Mouse (Mus musculus): ENCODE measurements around the gene Sdhb.
A peak's percentile ranks its signal among the peaks of the same experiment; 100 is the strongest.

Gene Sdhb

DNA sequence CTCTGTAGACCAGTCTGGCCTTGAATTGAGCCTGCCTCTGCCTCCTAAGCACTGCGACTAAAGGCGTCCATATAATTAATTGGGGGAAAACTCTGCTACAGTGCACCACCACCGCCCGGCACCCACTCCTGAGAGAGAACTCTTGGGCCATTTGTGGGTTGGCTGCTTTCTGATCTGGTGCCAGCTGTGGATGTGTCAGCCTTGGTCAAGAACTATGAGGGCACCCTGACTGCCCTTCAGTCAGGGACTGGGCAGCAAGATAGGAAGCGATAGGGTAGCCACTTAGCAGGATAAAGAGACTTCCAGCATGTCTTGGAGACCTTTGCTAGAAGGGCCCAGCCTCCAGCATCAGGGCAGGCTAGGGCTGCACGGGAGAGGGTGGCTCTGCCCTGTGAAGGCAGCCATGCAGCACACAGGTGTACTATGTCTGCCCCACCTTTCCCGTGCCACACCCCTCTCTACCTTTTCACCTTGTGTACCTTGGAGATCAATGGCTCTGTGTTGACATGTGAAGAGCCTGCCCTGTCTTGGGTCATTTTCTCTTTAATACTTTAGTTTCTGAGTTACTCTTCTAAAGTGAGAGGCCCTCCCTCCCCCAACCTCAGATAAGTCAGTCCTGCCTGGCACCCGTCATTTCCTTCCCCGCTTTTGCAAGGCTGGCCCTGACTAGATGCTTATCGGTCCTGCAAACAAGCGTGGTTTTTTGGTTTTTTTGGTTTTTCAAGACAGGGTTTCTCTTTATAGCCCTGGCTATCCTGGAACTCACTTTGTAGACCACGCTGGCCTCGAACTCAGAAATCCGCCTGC is 17.1 kb downstream of the Sdhb start:
- no peak for DNase-seq (ENCODE audit: low spot score)

DNA sequence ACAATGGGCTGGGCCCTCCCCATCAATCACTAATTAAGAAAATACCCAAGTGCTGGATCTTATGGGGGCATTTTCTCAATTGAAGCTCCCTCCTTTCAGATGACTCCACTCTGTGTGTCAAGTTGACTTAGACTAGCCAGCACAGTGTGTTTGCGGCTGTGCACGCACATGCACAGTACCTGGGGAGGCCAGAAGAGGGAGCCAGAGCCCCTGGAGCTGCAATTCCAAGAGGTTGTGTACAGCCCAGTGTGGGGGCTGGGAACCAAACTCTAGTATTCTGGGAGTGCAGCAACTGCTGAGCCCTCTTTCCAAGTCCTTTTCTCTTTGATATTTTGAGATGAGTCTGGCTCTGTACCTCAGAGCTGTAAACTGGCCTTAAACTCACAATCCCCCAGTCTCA is 20.6 kb downstream of the Sdhb start:
- DNase-seq (ENCODE audit: low spot score) = no peak

DNA sequence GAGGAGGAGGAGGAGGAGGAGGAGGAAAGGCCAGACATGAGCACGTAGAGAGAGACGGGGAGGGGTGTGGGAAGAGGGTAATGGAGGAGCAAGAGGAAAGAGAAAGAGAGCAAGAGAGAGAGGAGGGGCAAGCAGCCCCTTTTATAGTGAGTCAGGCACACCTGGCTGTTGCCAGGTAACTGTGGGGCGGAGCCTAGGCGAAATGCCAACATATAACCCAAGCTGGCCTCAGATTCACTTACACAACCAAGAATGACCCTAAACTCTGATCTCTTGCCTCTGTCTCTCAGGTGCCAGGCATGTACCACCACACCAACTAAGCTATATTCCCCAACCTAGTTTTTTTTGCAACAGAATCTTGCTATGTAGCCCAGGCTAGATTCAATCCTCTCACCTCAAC is 21.8 kb downstream of the Sdhb start:
- DNase-seq (ENCODE audit: low spot score) = no peak

DNA sequence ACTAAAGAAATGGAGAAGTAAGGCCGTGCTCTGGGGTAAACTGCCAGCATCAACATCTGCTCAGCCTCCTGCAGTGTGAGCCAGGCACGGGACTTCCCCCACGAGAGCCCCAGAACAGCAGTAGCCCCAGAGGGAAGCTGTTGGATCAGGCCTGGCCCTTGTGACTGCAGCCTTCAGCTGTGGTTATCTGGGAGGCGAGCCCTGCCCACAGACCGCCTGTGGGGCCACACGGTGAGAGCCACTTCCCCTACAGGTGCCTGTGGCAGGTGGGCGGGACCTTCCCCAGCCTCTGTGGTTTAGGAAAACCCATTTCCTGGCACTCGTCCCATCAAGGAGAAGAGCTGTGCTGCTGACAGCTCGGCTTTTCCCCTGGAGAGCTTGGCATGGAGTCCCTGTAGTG is 22.4 kb downstream of the Sdhb start:
- no peak for DNase-seq (ENCODE audit: low spot score)

DNA sequence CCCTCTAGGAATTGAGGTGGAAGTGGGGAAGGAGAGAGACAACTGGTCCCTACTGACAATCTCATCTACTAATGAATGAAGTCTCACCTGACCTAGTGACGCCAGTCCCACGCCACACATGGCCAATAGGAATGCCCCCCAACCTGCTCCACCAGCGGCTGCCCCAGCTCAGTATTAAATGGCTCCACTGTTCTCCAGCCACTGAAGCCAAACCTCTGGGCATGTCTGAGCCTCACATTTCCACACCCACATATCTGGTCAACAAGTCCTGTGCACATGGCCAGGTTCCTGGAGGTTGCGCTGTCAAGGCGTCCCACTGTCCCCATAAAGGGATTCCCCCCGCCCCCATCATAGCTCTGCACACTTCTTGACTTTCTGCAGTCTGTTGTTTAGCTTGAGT is 23.5 kb downstream of the Sdhb start:
- DNase-seq (ENCODE audit: low spot score) = no peak

DNA sequence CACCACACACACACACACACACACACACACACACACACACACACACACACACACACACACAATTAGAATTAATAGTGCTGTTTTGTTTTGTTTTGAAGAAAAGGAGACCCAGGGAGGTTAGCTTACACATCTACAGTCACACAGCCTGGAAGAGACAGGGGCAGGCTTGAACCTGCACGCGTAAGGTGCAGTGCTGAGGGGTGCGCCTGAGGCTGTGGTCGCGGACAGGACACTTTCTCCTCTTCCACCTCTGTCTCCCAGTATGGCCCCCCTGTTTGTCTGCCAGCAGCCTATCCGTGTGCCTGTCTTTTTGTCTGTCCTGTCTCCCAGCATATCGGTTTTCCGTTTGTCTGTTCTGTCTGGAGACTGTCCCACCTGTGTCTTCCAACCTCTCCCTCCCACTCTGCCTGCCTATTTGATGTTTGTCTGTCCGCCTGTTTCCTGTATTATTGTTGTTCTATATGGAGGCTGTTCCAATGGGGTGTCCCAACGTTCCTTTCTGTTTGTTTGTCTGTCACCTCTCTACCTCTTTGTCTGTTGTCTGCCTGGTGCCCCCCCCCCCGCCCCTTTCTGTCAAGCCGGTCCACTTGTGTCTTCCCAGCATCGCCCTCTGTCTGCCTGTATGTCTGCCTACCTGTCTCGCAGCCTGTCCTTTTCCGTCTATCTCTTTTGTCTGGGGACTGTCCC is 25.2 kb downstream of the Sdhb start:
- no peak for DNase-seq (ENCODE audit: low spot score)

DNA sequence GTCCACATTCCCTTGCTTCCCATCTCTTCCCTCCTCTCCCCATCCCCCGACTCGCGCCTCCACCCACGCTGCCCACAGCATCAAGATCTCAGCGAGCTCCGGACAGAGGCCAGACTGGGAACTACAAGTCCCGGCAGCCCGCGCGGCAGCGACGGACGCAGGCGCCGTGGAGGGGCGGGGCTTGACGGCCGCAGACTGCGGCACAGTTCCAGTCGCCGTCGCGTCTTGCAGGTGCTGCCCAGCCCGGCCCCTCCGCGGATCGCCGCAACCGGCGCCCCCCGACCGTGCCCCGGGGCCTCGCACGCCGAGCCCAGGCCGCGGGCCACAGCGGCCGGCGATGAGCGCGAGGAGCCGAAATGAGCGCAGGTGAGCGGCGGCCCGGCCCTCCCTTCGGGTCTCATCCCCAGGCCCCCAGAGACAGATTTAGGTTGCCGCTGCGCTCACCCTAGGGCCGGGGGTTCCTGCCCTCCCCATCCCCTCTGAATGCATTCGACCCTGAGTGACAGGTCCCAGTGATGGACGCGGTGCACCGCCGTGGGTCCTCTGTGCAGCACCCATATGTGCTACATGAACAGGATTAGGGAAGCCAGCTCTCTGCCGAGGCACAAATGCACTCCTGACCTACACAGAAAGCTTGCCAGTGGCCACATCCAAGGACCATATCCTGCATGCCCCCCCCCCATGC is 25.9 kb downstream of the Sdhb start, which contains the start of gene Atp13a2:
Gene Atp13a2, plus strand, starts transcription at position 163 of the 685 bp plus-strand sequence.
- peak; percentile 72 for DNase-seq (ENCODE audit: low spot score)

DNA sequence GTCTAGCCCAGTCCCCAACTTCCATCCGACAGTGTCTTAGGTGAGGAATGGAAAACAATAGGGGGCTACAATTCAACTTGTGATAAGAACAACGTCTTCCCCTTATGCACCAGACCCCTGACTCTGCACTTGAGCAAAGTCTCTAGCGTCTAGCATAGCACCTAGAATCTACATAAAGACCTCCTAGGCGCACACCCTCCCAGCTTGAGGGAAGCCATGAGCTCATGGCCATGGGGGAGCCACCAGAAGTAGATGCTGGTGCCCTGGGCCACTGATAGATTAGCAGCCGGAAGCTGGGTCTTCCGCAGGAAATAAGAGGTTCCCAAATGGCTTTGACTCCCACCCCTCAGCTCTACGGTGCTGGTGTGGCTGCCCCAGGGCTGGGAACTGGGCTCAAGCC is 26.5 kb downstream of the Sdhb start:
- no peak for DNase-seq (ENCODE audit: low spot score)

DNA sequence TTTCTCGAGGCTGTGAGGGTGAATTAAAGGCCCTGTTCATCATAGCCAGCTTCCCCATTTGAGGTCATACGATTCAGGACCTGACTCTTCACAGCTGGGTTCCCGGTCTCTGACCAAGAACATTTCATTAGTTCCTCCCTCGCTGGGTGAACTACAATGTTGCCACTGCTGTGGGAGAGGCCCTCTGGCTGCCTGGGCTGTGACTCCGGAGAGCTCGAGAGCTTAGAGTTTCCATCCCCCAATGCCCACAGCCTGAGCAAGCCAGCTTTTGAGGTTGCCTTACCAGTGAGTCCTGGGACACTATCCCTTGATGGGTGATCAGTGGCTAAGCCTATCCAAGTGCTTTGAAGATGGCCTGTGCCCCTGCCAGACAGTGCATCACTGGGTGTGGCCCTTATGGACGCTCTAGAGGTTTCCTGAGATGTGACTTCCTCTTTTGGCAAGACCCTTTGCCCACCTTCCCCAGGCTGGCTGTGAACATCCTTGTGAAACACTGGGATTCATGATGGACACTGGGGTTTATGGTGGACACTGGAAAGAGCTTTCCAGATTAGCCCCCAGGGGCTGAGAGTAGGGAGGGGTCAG is 27.8 kb downstream of the Sdhb start:
- DNase-seq (ENCODE audit: low spot score) = no peak

DNA sequence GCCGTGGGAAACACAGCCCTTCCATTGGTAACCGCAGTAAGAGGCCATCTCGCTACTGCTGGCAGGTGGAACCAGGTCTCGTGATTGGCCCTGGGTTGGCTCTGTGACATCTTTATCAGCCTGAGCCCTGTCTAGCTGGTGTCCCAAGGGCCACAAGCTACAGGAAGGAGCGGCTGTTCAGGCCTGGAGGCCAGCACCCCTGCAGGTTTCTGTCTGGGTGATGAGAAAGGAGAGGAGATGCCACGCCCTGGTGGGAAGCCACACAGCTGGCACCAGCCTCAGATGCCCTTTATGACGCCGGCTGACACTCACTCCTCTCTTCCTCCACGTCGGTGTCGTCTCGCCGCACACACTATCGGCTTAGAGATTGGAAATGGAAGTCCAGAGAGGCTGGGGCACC is 28.4 kb downstream of the Sdhb start:
- DNase-seq (ENCODE audit: low spot score) = no peak

DNA sequence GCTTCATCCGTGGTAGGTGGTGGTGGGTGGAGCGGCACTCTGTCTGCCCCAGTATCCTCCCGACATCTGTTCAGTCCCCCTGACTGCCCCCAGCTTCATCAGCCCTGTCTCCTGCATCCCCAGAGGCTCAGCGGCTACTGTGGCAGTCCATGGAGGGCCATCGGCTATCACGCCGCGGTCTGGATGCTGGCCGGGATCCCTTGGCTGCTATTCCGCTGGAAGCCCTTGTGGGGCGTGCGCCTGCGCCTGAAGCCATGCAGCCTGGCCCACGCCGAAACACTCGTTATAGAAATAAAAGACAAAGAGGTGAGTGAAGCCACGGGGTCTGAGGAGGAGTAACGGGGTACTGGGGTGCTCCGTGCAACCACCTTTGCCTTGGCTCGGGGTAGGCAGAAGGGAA is 31.2 kb downstream of the Sdhb start:
- no peak for DNase-seq (ENCODE audit: low spot score)

DNA sequence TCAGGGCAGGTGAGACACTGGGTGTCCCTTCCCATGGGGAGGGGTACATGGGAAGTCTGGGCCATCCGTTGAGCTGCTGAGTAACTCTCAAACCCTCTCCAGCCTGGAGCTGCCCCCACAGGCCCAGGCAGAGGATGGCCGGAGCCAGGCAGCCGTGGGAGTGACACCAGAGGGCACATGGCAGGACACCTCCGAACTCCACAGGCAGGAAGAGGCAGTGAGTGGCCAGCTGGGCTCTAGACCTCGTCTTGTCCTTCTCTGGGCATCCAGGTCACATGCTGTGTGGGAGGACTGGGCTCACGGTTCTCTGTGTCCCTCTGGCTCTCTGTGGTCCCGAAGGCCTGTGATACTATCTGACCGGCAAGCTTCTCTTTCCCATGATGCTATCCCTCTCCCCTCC is 32.8 kb downstream of the Sdhb start:
- no peak for DNase-seq (ENCODE audit: low spot score)

DNA sequence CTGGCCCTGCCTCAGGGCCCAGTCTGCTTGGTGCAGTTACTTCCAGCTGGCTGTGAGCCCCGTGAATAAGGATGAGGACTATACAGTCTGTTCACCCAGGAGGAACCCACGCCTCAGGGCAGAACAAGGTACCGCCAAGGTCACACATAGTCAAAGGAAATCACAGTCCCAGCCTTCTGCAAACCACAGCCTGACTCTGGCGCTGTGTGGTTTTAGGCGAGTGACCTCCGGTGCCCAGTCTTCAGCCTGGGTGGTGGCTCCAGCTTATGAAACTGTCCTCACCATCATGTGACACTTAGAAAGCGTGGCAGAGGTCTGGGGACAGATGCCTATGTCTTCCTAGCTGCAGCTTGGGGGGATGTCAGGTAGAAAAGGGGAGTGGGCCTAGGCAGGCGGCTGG is 34.8 kb downstream of the Sdhb start:
- DNase-seq (ENCODE audit: low spot score) = no peak

DNA sequence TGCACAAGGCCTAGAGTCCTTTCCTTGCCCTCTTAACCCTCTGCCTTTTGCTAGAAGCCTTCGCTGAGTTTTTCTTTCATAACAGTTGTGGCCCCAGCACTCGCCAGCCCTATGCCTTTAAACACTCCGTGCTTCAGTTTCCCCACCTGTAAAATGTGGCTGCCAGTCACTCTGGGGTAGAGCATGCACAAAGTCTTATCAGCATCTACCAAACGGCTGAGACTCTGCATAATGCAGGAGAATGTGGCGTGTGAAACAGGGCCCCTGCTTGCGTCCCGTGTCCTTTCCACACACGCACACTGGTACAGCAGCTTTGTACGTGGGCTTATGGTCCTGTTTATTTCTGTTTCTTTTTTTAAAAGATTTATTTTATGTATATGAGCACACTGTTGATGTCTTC is 35.8 kb downstream of the Sdhb start:
- DNase-seq (ENCODE audit: low spot score) = no peak

DNA sequence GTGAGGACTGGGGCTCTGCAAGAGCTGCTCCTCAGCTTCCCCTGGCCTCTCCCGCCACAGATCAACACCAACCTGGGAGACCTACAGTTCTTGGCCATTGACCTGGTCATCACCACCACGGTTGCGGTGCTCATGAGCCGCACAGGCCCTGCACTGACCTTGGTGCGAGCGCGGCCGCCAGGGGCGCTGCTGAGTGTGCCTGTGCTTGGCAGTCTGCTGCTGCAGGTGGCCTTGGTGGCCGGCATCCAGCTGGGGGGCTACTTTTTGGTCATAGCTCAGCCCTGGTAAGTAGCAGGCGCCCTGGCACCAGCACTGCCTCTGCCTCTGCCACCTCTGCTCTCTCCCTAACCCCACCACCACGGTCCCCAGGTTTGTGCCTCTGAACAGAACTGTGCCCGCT is 45.0 kb downstream of the Sdhb start:
- no peak for DNase-seq (ENCODE audit: low spot score)

DNA sequence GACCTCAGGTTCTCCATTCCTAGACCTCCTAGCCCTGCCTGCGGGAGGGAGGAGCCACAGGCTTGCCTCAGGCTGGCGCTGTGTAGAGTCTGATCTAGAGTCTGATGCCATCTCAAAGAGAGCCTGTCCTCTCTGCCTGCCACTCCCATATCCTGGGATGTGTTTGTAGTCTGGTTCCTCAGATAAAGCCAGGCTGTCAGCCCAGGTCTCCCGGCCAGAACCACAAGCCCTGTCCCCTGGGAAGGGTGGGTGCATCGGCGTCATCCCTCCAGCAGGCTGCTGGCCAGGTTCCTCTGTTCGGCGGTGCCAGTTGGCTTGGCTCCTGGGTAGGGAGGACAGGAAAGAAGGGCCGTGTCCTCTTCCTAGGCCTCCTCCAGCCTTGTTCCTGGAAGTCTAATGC is 47.0 kb downstream of the Sdhb start:
- peak; percentile 33 for DNase-seq (ENCODE audit: low spot score)

DNA sequence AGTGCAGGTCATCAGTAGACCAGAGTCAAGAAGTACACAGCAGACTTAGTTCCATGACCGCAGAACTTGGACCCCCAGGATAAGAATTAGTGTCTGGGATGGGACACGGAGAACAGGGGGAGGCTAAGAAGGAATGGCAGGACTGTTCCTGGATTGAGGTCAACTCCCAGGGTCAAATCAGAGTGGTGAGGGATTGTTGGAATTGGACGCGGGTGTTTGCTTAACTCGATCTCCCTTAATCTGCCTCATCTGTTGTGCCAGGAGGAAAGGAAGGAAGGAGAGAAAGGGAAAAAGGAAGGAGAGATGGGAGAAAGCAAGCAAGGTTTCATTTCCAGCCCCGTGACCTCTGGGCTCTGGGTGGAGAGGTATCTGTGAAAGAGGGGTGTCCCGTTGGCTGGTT is 49.1 kb downstream of the Sdhb start, which contains the start of gene Mfap2:
Gene Mfap2, plus strand, starts transcription at position 301 of the 400 bp plus-strand sequence.
- DNase-seq (ENCODE audit: low spot score) = no peak

DNA sequence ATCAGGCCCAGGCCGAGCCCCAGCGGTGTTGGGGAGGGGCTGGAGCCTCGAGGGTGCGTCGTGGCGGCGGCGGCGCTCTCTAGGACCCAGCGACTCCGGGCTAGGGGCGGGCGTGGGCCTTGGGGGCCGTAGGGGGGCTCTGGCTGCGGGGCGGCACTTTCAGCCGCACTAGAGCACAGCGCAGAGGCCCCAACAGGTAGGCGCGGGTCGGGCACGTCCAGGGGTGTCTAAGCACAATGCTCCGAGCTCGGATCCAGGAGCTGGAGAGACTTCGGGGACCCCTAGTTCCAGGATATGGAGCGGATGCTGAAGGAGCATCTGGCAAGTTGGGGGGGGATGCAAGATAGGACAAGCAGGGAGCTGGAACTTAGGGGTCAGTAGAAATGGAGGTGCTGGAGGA is 49.5 kb downstream of the Sdhb start:
- DNase-seq (ENCODE audit: low spot score) = no peak

DNA sequence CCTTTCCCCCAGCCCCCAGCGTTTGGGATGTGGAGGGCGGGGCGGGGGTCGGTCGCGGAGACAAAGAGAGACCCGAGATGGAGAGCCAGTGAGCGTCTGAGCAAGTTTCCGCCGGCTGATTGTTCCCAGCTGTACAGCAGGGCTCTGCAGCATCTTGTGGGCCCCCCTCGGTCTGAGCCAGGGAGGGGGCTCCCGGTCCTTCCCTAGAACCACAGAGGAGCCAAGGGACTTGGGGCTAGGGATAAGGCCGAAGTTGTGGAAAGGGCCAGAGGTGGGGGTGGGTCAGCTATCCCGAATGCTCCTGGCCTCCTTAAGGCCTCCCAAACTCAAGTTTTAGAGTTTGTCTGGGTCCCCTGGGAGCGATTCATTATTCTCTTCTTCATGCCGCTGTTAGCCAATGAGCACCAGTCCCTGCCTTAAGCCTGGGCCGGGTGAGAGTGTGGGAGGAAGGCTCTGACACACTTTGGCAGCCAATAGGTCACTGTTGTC is 50.0 kb downstream of the Sdhb start:
- no peak for DNase-seq (ENCODE audit: low spot score)

DNA sequence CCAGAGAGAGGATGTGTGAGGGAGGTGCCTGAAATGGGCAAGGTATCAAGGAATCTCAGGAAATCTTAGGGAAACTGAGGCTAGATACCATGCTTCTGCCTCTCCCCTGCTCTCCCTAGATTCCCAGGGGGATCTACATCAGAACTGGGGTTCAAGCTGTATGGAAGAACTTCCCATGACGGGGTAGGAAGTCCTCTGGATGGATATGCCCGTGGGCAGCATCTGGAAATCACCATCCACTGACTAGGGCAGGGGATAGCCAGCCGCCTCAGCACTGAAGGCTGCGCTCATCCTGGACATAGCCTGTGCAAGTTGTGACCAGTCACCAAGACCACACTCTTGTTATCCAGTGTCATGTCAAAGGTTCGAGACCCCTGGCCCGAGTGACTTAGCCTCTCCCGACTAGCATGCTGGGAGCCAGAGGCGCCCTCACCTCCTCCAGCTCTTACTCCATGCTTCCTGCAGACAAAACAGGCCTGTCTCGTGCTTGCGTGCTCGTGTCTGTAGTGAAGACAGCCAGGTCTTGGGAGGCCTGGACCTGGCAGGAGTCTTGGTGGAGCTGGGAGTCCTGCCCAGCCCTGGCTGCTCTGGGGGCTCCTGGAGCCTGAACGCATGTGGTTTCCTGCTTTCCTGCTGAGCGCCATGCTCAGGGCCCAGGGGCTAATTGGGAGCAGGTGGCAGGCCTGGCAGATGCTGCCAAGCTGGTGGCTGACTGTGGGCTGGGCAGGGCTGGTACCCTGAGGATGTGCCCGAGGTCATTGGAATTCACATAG is 50.7 kb downstream of the Sdhb start:
- no peak for DNase-seq (ENCODE audit: low spot score)

DNA sequence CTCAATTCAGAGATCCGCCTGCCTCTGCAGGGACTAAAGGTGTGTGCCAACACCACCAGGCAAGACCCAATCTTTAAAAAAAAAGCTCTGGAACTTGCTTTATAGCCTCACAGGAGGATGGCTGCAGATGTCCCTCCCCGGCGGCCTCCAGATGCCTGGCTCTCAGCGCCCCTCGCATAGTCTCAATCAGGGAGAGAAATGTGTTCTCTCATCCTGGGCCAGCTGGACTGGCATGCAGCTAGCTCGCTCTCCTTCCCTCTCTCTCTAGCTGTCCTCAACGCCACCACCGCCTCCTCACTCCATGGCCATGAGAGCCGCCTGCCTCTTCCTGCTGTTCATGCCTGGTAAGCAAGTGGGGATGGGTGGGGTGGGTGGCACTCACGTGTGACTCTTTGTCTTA is 51.6 kb downstream of the Sdhb start:
- DNase-seq (ENCODE audit: low spot score) = no peak

DNA sequence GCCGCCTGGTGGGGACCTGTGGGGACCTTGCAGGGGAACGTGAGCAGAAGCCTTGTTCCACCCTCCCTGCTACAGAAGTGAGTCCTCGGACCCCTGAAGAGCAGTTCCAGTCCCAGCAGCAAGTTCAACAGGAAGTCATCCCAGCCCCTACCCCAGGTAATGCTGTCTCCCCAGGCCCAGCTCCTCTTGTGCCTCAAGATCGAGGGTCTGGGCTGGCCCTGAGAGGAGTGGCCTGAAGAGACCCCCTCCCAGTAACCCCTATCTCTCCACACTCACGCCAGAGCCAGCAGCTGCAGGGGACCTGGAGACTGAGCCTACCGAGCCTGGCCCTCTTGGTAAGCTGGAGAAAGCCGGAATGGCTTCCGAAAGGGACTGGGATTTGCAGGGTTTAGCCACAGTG is 53.1 kb downstream of the Sdhb start:
- DNase-seq (ENCODE audit: low spot score) = no peak

All from c-Kit-positive CD71-positive TER-119-positive erythroid progenitor cells, embryonic 14.5 days (primary cell).